Mouse (Mus musculus): ENCODE measurements around the gene Mapkap1. TPM values are rescaled to one million over a fixed set of nuclear protein-coding genes. Genes with fewer than 3 reads are reported as not detected.
A peak's percentile ranks its signal among the peaks of the same experiment; 100 is the strongest.

Gene Mapkap1
- total and polyA plus RNA-seq, 2 experiments, result 25.4 to 35.1 TPM

GRCm38 (mm10) chr2:34599606-34600255, 193.2 kb downstream of the Mapkap1 start:
- no peak for DNase-seq (ENCODE audit: extremely low read depth, low read depth, low spot score)
- no peaks in the 10 kb centered on the region for H3K79me2 ChIP-seq (ENCODE audit: control insufficient read depth, insufficient read depth, low read length)
- no peaks in the 10 kb centered on the region for H3K27me3 ChIP-seq (ENCODE audit: control insufficient read depth, insufficient read depth, low read length)
- peaks cover 11% of the 10 kb centered on the region for H3K36me3 ChIP-seq (ENCODE audit: control insufficient read depth, insufficient read depth, low read length)
- no peaks in the 10 kb centered on the region for H3K4me1 ChIP-seq (ENCODE audit: control insufficient read depth, insufficient read depth, low read length)
- no peak overlapping the region for H3K4me3 ChIP-seq (ENCODE audit: insufficient read depth, low read depth, low read length)
- TF ChIP-seq CTCF (IDR thresholded peaks at IDR 0.05; ENCODE audit: low read depth, low read length), result no peak
- no peak for TF ChIP-seq POLR2A (IDR thresholded peaks at IDR 0.05; ENCODE audit: extremely low read depth, insufficient read depth, low read length)
- H3K9ac ChIP-seq (ENCODE audit: low read depth, low read length), result no peak overlapping the region
- H3K27ac ChIP-seq (replicated peaks; ENCODE audit: insufficient read depth, low read depth, low read length), result no peak overlapping the region
- 96% methylated on average over 5 of the region's 5 CpGs for WGBS

- Histone ChIP-seq H3K27me3 (ENCODE audit: control insufficient read depth, insufficient read depth, low read length) (no peaks in the 10 kb centered on the region), H3K27ac (replicated peaks; ENCODE audit: insufficient read depth, low read depth, low read length) (no peak overlapping the region), H3K79me2 (ENCODE audit: control insufficient read depth, insufficient read depth, low read length) (no peaks in the 10 kb centered on the region), H3K9ac (ENCODE audit: low read depth, low read length) (no peak overlapping the region), H3K4me1 (ENCODE audit: control insufficient read depth, insufficient read depth, low read length) (no peaks in the 10 kb centered on the region), H3K36me3 (ENCODE audit: control insufficient read depth, insufficient read depth, low read length) (peaks cover 11% of the 10 kb centered on the region), H3K4me3 (ENCODE audit: insufficient read depth, low read depth, low read length) (no peak overlapping the region)
- WGBS, result 76% methylated on average over 7 of the region's 7 CpGs
- DNase-seq (ENCODE audit: extremely low read depth, low read depth, low spot score), result no peak
- TF ChIP-seq CTCF (IDR thresholded peaks at IDR 0.05; ENCODE audit: low read depth, low read length) (no peak), POLR2A (IDR thresholded peaks at IDR 0.05; ENCODE audit: extremely low read depth, insufficient read depth, low read length) (no peak)
Measured at GRCm38 (mm10) chr2:34600734-34601133, 194.2 kb downstream of the Mapkap1 start.

DNA sequence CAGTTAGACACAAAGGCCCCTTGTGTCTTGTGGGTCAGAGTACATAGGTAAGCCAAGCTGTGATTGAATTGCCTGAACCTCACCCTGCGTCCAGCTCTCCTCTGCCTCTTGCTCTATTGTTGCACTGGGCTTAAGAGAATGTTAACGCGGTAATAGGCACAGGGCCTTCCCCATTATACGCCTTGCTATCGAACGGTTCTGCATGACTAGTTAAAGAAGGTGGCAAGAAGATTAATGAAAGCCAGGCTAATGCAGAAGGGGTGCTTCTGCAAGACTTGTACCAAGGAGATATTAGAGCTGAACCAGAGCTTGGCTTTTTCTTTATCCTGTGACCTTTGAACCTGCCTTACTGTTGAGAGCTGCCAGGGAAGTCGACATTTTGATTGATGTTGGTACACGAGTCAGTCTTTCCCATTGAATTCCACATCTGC, 195.6 kb downstream of the Mapkap1 start:
- Histone ChIP-seq H3K27me3 (ENCODE audit: control insufficient read depth, insufficient read depth, low read length) (no peaks in the 10 kb centered on the region), H3K9ac (ENCODE audit: low read depth, low read length) (no peak overlapping the region), H3K79me2 (ENCODE audit: control insufficient read depth, insufficient read depth, low read length) (no peaks in the 10 kb centered on the region), H3K27ac (replicated peaks; ENCODE audit: insufficient read depth, low read depth, low read length) (no peak overlapping the region), H3K4me1 (ENCODE audit: control insufficient read depth, insufficient read depth, low read length) (no peaks in the 10 kb centered on the region), H3K4me3 (ENCODE audit: insufficient read depth, low read depth, low read length) (no peak overlapping the region), H3K36me3 (ENCODE audit: control insufficient read depth, insufficient read depth, low read length) (peaks cover 11% of the 10 kb centered on the region)
- TF ChIP-seq CTCF (IDR thresholded peaks at IDR 0.05; ENCODE audit: low read depth, low read length), result no peak
- peak; percentile 7 for DNase-seq (ENCODE audit: extremely low read depth, low read depth, low spot score)
- WGBS, result 78% methylated on average over 8 of the region's 8 CpGs

DNA sequence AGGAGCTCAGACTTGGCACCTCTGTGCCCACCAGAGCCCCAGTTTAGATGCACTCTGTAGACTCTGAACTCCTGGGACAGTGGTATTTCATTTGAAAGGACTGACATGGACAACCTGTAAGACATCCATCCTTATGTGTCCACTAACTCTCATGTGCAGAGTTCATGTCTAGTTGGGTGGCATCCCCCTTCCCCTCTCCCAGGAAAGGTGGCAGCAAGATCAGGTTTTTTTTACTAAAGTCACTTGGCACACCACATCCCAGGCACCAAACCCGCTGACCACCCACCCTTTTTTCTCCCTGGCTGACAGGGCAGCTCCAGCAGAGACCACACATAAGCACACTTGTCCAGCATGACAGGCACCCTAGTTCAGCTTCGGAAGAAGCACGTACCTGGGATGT, 196.3 kb downstream of the Mapkap1 start:
- Histone ChIP-seq H3K79me2 (ENCODE audit: control insufficient read depth, insufficient read depth, low read length) (no peaks in the 10 kb centered on the region), H3K27ac (replicated peaks; ENCODE audit: insufficient read depth, low read depth, low read length) (no peak overlapping the region), H3K4me1 (ENCODE audit: control insufficient read depth, insufficient read depth, low read length) (no peaks in the 10 kb centered on the region), H3K27me3 (ENCODE audit: control insufficient read depth, insufficient read depth, low read length) (no peaks in the 10 kb centered on the region), H3K36me3 (ENCODE audit: control insufficient read depth, insufficient read depth, low read length) (peaks cover 10% of the 10 kb centered on the region), H3K4me3 (ENCODE audit: insufficient read depth, low read depth, low read length) (no peak overlapping the region), H3K9ac (ENCODE audit: low read depth, low read length) (no peak overlapping the region)
- WGBS, result 98% methylated on average over 3 of the region's 3 CpGs
- no peak for TF ChIP-seq CTCF (IDR thresholded peaks at IDR 0.05; ENCODE audit: low read depth, low read length)
- no peak for TF ChIP-seq POLR2A (IDR thresholded peaks at IDR 0.05; ENCODE audit: extremely low read depth, insufficient read depth, low read length)
- DNase-seq (ENCODE audit: extremely low read depth, low read depth, low spot score), result no peak

DNA sequence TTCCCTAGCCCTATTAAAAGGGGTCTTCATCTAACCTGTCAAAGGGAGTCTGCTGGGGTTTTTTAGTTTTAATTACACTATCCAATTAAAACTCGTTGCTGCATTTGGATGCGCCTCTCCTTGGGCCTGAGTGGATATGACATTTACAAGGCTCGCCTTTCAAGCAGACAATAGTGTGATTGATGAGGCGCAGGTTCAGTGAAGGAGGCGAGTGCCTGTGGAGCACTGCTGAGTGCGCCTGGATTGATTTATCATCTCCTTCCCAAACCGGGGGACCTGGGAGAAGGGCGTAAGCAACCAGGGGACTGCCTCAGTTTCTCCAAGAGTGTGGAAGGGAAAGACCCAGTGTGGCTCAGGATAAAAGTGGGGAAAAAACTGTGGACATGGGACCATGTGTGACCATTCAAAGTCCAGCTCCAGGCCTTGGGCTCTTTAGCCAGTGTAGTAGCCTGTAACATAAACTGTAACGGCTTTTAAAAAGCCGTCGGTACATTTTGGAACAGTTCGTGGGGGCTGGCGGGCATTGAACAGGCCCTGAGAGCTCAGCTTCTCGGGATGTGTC, 197.2 kb downstream of the Mapkap1 start:
- DNase-seq (ENCODE audit: extremely low read depth, low read depth, low spot score), result no peak
- H3K27ac ChIP-seq (replicated peaks; ENCODE audit: insufficient read depth, low read depth, low read length), result no peak overlapping the region
- no peak for TF ChIP-seq POLR2A (IDR thresholded peaks at IDR 0.05; ENCODE audit: extremely low read depth, insufficient read depth, low read length)
- TF ChIP-seq CTCF (IDR thresholded peaks at IDR 0.05; ENCODE audit: low read depth, low read length), result no peak

DNA sequence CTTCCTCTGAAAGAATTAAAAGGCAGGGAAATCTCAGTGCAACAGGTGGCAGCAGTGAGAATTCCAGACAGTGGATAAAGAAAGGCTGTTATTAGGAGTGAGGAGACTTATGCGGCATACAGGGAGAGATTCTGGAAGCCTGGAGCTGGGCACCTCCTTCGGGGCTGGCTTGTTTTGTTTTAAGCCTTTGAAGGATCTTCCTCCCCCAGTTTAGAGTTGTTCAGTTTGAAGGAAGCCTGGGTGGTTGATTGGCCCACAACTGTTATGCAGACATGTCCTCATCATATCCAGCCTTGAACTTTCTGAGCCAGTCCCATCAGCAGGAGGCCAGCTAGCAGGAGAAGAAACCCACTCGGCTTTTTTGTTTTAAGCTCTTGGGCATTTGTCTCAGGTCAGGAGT, 198.5 kb downstream of the Mapkap1 start:
- H3K9ac ChIP-seq (ENCODE audit: low read depth, low read length), result no peak overlapping the region
- H3K27ac ChIP-seq (replicated peaks; ENCODE audit: insufficient read depth, low read depth, low read length), result no peak overlapping the region
- H3K4me1 ChIP-seq (ENCODE audit: control insufficient read depth, insufficient read depth, low read length), result no peaks in the 10 kb centered on the region
- H3K79me2 ChIP-seq (ENCODE audit: control insufficient read depth, insufficient read depth, low read length), result no peaks in the 10 kb centered on the region
- DNase-seq (ENCODE audit: extremely low read depth, low read depth, low spot score), result no peak
- peaks cover 2% of the 10 kb centered on the region; the same call in 1 of the 2 replicates for H3K36me3 ChIP-seq (ENCODE audit: control insufficient read depth, insufficient read depth, low read length)
- TF ChIP-seq POLR2A (IDR thresholded peaks at IDR 0.05; ENCODE audit: extremely low read depth, insufficient read depth, low read length) (no peak), CTCF (IDR thresholded peaks at IDR 0.05; ENCODE audit: low read depth, low read length) (no peak)
- WGBS, result 80% methylated on average over 3 of the region's 3 CpGs
- H3K4me3 ChIP-seq (ENCODE audit: insufficient read depth, low read depth, low read length), result no peak overlapping the region
- H3K27me3 ChIP-seq (ENCODE audit: control insufficient read depth, insufficient read depth, low read length), result no peaks in the 10 kb centered on the region

More for the DNA sequence above, 197.2 kb downstream of the Mapkap1 start:
- no peaks in the 10 kb centered on the region for H3K27me3 ChIP-seq (ENCODE audit: control insufficient read depth, insufficient read depth, low read length)
- H3K79me2 ChIP-seq (ENCODE audit: control insufficient read depth, insufficient read depth, low read length), result no peaks in the 10 kb centered on the region
- H3K36me3 ChIP-seq (ENCODE audit: control insufficient read depth, insufficient read depth, low read length), result peaks cover 5% of the 10 kb centered on the region
- H3K4me1 ChIP-seq (ENCODE audit: control insufficient read depth, insufficient read depth, low read length), result no peaks in the 10 kb centered on the region
- no peak overlapping the region for H3K9ac ChIP-seq (ENCODE audit: low read depth, low read length)
- WGBS, result 95% methylated on average over 14 of the region's 14 CpGs
- no peak overlapping the region for H3K4me3 ChIP-seq (ENCODE audit: insufficient read depth, low read depth, low read length)

All from liver, adult 2 months (tissue).